Mouse (Mus musculus) right cerebral cortex, adult 18-20 months (tissue): ENCODE data around the gene Ptprs.

ENCODE experiments used
- DNase-seq: peaks from one replicate; pipeline ENCODE4 v3.0.0; 2022; ENCODE audit warnings: mixed read lengths

The Ptprs gene

GRCm38 (mm10) chr17:56490438-56491152, 14.3 kb upstream of the Ptprs start:
- DNase-seq: peak; percentile 82

DNA sequence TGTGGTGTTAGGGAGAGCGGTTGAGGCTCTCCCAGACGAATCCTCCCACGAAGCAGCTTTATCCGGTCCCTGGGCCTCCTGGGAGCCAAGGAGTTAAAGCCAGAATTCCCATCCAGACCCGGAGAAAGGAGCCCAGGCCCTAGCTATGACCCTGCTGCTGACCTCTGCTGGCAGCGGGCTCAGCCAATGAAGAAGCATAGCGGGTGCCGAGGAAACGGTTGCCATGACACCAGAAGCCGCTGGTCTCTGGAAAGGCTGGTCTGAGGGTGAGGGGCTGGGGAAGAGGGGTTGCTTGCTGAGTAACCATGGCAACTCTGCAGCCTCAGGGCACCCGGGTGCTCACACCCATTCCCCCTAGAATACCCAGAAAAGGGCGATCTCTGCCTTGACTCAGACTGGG, 11.7 kb upstream of the Ptprs start:
- no peak for DNase-seq

GRCm38 (mm10) chr17:56487441-56487888, 11.2 kb upstream of the Ptprs start:
- no peak for DNase-seq

DNA sequence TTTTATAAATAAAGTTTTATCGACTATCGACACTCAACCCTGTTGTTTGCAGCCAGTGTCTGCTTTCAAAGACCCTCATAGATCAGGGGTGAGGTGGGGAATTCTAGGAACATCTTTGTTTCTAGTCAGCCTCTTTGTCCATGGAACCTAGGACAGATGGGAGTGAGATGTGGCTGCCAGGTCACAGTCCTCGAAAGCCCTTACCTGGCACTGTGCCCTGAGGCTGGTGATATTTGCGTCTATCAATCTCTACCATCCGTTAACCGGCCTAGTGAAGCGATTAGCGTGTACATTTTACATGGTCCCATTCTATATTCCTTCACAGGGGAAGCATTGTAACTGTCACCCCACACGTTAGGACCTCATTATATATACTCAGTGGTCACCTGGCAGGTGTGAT, 9.6 kb upstream of the Ptprs start:
- no peak for DNase-seq

- no peak for DNase-seq
Observed at GRCm38 (mm10) chr17:56485118-56485517, 8.8 kb upstream of the Ptprs start.

- no peak for DNase-seq
Observed at GRCm38 (mm10) chr17:56482671-56483070, 6.4 kb upstream of the Ptprs start.

- DNase-seq: peak; percentile 66
Observed at GRCm38 (mm10) chr17:56479358-56479757, 3.1 kb upstream of the Ptprs start.

DNA sequence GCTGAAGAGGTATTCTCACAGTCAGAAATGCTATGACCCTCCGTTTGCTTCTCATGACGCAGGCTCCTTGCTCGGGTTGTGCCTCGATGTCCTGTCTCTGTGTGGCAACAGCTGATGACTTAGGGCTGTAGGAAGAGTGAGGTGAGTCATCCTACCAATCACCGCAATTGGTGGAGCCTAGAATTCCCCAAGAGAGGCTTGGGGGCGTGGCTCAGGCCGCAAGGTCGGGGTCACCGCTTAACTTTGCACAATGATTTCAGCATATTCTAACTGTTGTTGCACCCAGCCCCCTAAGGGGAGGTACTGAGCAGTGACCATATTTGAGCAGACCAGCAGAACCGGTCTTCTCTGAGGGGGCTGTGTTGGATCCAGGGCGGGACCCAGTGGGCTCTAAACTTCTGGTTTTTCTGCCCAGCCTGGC, 1.9 kb upstream of the Ptprs start:
- DNase-seq: no peak

DNA sequence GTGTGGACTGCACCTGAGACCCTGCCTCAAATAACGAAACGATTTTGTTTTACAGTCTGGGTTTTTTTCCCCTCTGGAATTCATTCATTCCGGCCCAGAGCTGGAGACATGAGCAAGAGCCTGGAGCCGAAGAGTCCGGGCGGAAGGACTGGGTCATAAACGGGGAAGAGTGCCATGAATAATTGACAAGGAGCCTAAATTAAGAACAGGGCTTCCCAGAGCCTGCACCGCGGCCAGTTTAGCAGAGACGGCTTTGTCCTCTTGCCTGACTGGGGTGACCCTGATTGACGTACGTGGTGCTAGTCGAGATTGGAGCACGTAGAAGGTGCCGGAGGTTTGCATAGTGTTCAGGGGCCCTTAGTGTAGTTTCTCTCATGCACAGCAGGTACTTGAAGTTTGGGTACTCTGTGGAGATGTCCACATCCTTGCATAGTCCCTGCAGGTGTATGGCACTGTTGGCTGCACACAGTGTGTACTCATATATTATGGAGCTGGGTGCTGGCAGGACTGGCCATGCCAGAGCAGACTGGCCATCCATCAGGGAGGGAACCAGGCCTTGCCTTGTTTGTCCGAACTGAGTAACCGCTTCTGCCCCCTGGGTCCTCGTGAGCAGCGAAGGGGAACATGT, 1.0 kb upstream of the Ptprs start:
- no peak for DNase-seq

- peak; percentile 63 for DNase-seq
Observed at GRCm38 (mm10) chr17:56475584-56476401, 490 bp downstream of the Ptprs start.

- peak; percentile 74 for DNase-seq
Observed at GRCm38 (mm10) chr17:56474831-56475581, 1.3 kb downstream of the Ptprs start.

DNA sequence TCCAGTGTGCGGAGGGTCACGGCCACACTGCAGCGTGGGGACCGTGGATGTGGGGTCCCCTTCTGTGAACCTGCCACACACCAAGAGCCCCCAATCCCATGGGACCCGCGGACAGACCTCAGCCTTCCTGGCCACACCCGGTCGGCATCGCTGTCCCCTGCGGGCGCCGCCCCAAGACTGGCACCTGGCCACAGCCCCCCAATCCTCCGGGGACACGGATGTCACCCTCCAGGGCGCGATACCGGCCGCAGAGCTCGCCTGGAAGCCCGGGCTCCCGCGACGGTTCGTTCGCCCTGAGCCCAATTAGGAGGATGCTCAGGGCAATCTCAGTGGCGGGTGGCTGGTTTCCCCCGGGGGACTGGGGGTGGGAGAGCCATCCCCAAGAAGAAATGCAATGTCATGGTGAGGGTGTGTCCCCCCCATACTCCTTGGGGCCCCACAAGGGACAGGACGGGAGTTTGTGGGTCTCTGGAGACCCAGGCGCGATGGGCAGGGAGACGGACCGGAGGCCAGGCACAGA, 1.9 kb downstream of the Ptprs start:
- peak; percentile 25 for DNase-seq

DNA sequence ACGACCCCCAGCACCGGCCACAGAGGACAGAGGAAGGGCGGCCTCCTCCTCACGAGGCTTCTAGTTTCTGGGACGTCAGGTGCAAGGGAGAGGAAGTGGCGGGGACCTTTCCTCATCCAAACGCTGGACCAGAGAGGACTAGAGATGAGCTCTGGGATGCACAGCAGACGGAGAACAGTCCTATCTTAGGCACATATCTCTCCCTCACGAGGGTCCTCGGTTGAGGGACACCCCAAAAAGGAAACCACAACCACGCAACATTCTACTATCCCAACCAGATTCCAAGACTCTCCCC, 2.7 kb downstream of the Ptprs start:
- no peak for DNase-seq

- DNase-seq: peak; percentile 74
Observed at GRCm38 (mm10) chr17:56472733-56473610, 3.3 kb downstream of the Ptprs start.

DNA sequence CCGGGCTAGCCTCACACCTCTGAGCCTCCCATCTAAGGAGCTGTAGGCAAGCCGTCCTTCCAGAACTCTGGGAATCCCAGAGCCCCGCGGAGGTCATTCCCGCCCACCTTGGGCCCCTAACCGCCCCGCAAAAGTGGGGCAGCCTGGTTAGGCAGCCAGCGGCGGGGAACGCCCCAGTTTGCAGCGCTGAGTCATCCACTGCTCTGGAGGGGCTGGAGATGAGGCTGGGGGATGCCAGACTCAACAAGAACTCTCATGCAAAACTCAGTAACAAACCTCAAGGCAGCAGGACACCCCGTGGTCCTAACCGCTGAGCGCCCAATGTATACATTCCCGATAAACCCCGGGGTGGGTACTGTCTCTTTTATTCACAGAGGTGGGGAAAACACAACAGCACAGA, 4.2 kb downstream of the Ptprs start:
- DNase-seq: peak; percentile 33

- no peak for DNase-seq
Observed at GRCm38 (mm10) chr17:56471136-56471535, 5.1 kb downstream of the Ptprs start.

GRCm38 (mm10) chr17:56470571-56470970, 5.7 kb downstream of the Ptprs start:
- no peak for DNase-seq

DNA sequence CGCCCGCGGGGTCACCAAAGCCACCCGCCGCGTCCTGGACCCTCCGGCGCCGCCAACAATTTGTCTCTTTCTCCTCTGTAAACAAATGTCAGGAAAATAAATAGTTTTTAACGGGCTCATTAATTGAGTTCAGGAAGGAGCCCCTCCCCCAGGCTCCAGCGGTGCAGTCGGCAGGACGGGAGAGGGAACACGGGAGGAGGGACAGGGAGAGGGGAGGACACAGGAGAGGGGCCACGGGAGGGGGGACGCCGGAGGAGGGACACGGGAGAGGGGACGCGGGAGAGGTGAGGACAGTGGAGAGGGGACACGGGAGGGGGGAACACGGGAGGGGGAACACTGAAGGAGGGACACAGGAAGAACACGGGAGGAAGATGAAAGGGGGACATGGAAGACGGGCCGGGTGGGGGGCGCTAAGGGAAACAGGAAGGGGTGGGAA, 6.3 kb downstream of the Ptprs start:
- DNase-seq: no peak

DNA sequence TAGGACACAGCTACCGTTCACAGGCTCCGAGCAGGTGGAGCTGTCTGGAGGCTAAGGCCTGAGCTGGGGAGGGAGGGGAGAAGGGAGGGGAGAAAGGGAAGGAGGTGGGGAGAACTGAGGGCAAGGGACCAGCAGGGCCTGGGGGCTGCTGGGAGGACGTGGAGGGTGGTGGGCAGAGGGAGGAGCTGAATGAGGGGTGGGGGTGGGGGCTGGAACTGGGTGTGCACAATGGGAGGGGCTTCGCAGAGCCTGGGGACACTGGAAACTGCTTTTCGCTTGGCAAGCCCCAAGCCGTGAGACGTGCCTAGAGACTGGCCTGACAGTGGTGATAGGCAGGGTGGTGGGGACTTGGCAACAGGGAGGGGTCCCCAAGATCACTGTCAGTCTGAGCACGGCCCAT, 7.0 kb downstream of the Ptprs start:
- DNase-seq: no peak

DNA sequence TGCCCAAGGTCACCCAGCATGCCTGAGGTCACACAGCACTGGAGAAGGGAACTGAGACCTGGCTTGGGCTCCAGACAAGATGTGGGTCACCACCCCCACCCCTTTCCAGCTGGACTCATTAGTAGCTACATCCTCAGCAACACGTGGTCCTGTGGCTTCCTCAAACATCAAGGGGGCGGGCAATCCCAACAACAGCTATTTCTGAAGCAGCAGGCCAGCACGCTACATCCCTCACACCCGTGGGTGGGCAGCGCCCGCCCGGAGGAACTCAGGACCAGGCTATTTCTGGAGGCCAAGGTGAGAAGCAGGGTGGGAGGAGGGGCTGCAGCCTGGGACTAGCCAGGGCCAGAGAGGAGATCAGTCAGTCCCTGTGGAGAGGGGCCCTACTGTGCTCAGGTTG, 7.4 kb downstream of the Ptprs start:
- peak; percentile 72 for DNase-seq

GRCm38 (mm10) chr17:56468380-56468779, 7.9 kb downstream of the Ptprs start:
- no peak for DNase-seq

DNA sequence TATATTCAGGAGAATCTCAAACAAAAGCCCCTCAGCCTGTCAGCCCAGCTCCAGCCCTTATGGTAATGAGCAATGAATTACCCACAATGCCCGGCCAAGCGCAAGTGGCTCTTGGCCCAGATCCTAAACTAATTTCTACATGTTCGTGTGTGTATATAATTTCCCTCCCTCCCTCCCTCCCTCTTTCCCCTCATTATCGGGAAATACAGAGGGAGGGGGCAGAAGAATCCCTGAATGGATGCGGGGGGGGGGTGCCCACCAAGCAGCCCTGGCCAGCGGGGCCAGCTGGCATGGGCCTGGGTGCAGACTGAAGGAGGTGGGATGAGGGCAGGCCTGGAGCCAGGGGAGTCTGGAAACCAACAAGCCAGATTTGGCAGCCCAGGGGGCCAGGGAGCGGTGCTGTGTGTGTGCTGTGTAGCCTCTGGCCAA, 8.8 kb downstream of the Ptprs start:
- DNase-seq: peak; percentile 58
